Mouse (Mus musculus) testis, adult 2 months (tissue): ENCODE data around the gene Olfr718-ps1.

Experiments
- CTCF ChIP-seq: fragments of 200-500 bp; IDR thresholded peaks from 2 replicates; pipeline ENCODE4 v1.5.1; 2012; ENCODE audit warnings: low read depth, mild to moderate bottlenecking, inconsistent platforms, low read length, moderate library complexity; ENCODE audit not compliant: control insufficient read depth, insufficient read depth, insufficient replicate concordance
- POLR2A ChIP-seq: fragments of 200-500 bp; IDR thresholded peaks from 2 replicates; pipeline ENCODE4 v1.6.1; 2012; ENCODE audit warnings: low read depth, mild to moderate bottlenecking, inconsistent platforms, low read length, moderate library complexity; ENCODE audit not compliant: control insufficient read depth

DNA sequence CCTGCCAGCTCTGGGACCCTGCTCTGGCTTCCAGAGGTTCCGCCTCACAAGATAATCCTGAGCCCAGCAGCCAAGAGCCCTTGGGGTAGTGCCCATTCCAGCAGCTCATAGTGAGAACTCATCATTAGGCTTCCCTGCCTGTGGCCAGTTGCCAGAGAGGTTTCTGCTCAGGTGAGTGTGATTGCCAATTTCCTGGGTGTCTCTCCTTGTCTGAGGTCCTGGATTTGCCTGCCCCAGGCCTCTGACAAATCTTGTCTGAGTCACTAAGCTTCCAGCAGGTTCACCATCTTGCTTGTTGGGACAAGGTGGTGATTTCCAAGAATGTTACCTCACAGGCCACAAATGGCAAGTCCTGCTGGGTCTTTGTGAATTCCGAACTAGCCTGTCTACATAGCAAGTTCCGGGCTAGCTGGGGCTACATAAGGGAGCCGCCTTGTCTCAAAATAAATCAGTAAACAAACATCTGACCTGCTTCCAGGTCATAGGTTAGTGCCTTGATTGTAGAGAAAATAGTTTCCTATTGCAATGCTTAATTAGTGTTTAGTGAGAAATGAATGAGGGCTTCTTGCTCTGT, 22.5 kb downstream of the Olfr718-ps1 start:
- TF ChIP-seq CTCF (no peak), POLR2A (no peak)
